Mouse (Mus musculus): ENCODE measurements at regions not wholly inside any gene's neighbourhood (a gene's known extent, or its start where the extent isn't known, plus 50 kb on each side); places are given as distances from the start of the nearest gene placed in this dataset.

DNA sequence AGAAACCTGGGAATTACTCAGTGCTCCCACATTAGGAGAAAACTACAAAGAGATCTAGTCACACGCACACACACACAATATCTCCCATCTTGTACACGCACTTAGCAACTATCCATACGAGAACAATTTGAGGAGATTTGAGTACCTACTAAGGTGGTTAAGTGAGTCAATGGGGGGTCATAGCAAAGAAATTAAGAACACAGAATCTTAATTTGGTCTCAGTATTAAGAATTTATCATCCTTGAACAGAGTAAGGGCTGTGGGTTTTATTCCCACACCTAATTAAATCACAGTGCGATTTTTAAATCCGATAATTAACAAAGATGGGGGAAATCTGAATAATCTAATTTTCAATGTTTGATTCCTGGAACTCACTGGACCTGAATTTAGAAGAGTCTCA is 216.5 kb upstream of the Rgma start:
- TF ChIP-seq CTCF (IDR thresholded peaks at IDR 0.05; ENCODE audit: extremely low read depth, insufficient read length, insufficient replicate concordance, low read depth, low read length), result no peak
- no peak for TF ChIP-seq POLR2A (IDR thresholded peaks at IDR 0.05; ENCODE audit: low read depth, low read length)
